Mouse (Mus musculus) kidney, adult 9 months (tissue): ENCODE results near the gene Ms4a8a.
"Not testable (repeated sequence)": the region's sequence is repeated elsewhere in the genome, so short reads cannot be mapped to it uniquely, and the experiment has no call there.

Experiments used
- DNase-seq: peaks from one replicate; pipeline ENCODE4 v3.0.0; 2022

The Ms4a8a gene

DNA sequence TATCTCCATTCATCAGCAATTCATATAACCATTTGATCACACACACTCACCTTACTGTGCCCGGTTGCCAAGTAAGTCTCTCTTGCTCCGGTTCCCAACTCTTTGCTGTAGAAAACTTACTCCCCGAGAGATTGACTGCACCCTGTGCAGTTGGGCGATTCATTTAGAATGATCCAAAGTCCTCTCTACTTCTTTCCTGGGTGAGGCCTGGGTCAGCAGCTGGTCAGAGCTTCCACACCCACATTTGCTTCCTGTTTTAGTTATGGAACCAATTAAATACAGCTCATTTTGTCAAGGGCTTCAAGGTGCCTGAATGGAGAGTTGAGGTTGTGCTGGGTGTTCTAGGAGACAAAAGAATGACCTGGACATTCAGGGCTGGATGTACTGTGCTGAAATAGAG, at the start of gene Ms4a8a:
TSS of gene Ms4a8a (minus strand) at position 169 of the 400 bp plus-strand sequence.
- no peak for DNase-seq

DNA sequence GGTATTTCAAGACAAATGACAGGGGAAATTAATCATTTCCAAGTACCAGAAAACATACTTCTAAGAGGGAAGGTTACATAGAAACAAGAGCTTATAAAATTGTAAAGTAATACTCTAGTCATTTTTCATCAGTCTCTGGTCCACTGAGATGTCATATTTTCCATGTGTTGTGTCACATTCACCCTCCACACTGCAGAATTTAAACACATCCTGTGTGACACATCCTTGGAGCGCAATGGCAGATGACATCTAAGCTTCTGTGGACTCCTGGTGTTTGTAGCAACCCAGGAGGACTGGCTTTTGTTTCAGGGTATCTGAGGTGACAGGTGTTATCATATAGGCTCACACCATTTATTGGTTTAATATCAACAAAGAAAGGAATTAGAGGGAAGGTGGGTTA, 48.8 kb upstream of the Ms4a8a start:
- DNase-seq: no peak

DNA sequence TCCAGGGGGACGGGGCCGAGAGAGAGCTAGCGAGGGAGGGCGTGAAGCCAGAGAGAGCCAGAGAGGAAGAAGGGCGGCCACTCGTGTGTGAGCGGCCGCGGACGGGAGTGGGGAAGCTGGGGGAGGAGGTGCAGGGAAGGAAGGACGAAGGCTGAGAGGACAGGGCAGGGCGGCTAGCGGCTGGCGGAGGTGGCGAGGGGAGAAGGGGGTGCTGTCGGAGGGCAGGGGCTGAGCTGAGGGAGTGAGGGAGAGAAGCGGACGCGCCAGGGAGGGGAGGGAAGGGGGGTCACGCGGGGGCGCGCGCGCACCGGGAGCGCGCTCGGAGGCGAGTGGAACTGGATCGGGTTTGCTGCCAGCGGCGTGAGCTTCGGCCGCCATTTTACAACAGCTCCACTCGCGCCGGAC, 40.1 kb upstream of the Ms4a8a start:
- peak; percentile 4 for DNase-seq

DNA sequence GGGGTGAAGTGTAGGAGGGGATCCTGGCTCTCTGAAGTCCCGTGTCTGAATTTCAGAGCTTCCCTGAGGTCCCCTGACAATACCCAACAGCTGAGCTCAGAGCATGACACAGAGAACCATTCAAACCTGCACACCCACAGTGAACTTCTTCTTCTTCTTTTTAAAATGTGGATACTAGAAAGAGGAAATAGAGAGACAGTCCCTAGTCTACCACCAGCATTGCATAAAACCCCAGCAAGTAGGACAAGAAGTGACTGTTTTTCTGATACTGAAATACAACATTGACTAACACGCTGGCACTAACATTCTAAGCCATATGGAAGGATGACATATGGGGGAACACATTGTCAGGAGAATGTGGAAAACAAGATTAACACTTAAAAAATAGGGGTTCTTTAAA, 38.4 kb upstream of the Ms4a8a start:
- no peak for DNase-seq

DNA sequence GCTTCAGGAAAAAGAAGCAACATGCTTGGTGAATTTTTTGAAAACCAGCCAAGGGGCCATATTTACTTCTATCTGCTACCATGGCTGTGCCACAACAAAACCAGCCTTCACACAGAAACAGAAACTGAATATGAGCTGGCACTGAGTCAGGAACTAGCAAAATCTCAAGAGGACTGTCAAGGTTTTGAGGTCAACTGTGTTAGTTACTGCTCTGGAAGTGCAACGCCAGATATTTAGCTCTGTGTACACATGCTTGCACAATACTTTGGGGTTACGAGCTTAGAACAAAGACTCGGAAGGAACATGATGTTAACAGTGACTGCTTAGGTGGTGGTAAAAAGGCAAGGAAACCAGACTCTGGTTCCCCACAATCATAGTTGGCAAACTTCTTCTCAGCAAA, 26.8 kb upstream of the Ms4a8a start:
- peak; percentile 5 for DNase-seq

DNA sequence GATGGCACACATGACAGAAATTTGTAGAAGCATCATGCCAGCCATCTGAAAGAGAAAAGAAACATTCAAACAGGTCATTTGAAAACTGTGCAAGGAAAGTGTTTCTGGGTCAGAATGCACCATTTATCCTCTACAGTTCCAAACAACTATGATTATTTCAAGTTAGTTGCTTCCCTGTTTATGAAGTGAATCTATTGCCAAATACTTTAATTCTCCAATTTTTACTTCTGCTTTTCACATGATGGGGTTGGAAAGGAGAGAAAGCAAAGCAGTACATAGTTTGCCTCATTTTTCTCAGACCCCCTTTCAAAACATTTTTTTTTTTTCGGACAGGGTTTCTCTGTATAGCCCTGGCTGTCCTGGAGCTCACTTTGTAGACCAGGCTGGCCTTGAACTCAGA, 21.0 kb upstream of the Ms4a8a start:
- DNase-seq: no peak

DNA sequence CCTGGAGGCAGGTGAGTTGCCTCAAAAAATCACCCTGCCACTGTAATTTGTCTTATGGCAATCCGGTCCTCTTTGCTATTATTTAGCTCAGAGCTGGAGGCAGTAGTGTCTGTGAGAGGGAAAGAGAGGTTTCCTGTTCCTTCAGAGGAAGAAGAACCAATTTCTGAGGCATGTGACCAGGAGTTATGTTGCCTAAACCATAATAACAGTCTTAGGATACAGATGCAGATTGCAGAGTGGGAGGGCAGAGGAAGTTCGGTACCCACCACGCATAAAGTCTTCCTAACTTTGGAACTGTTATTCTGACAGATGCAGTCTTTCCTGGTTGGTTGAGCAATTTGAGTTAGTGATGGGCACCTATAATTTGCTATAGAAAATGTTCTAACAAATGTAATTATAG, 17.5 kb upstream of the Ms4a8a start:
- no peak for DNase-seq

DNA sequence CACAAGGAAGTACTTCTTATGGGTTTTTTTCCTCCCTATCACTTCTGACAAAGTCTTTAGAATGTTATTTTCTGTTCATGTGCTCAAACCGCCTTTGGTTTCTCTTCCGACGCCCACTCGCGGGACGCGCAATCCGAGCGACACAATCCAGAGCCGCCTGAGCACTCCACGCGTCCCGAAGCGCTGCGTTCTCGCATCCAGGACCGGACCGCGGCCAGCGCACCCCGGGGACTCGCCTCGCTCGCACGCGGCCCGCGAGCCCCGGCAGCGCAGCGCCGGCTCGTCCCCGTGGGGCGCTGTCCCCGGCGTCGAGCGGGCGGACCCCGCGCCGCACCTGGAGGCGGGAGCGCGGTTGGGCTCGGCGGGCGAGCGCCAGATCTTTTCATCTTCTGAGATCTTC, 11.2 kb upstream of the Ms4a8a start:
- not testable (repeated sequence) for DNase-seq

DNA sequence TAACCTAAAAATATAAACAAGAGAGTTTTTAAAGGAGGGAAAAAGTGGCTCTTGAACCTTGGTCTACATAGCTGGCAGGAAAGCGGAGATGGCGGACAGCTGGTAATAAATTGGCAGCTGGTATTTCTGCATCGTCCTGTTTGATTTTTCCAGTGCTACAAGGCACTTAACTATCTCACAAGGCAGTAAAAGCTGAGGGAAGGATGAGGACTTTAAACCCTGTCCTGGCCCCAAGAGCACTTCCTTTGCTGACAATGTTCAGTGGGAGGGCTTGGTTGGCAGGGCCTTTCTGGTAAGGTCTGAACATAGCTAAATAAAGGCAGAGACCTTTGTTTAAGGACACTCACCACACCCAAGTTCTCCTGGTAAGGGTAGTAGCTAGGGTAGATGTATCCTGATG, 10.5 kb downstream of the Ms4a8a start:
- no peak for DNase-seq

DNA sequence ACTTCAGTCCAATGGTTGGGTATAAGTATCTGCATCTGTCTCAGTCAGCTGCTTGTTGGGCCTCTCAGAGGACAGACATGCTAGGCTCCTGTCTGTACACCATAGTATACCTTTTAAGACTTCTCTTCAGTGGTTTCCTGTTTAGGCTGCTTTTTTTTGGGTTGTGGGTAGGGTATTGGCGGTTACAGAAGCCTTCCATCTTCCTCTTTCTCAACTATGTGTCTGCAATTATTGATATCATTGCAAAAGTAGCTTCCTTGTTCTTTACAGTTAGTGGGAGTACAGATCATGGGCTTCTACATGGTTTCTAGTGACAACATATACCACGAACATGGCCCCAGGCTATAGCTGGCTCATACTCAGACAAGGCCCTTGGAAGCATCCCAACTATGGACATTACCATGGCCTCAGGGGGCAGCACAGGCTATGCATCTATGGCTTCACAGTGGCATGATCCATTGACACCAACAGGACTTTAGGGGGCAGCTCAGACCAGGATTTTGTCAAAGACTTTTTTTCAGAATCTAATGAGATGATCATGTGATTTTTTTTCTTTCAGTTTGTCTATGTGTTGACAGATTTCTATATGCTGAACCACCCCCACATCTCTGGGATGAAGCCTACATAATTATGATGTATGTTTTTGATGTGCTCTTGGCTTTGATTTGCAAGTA, 15.6 kb downstream of the Ms4a8a start:
- no peak for DNase-seq

DNA sequence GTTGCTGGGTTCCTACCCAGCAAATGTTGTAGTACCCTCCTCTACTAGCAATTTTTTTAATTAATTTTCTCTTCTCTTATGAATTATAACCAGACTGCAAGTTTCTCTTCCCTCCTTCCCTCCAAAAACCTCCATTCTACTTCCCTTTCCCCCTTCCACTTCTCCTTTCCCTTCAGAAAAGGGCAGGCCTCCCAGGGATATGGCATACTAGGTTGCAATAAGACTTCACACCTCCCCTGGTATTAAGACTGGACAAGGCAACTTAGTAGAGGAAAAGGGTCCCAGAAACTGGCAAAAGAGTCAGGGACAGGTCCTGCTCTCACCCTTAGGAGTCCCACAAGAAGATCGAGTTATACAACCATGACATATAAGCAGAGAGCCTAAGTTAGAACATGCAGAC, 20.0 kb downstream of the Ms4a8a start:
- DNase-seq: no peak

DNA sequence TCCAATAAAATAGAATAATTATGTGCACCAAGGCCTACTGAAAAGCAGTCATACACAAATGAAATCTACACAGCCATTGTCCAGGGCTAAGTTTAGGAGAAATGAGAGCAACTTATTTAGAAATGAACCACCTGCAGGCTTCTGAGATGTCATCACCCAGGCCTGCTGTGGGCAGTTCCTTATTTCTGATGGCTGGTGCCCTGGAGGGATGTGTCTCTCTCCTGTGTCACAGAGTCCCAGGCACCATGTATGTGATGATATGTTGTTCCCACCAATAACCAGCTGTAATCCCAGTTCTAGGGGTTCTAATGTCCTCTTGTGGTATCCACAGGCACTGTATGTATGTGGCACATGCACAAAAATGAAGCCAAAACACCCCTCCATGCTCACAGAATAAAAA, 20.9 kb downstream of the Ms4a8a start:
- DNase-seq: no peak

DNA sequence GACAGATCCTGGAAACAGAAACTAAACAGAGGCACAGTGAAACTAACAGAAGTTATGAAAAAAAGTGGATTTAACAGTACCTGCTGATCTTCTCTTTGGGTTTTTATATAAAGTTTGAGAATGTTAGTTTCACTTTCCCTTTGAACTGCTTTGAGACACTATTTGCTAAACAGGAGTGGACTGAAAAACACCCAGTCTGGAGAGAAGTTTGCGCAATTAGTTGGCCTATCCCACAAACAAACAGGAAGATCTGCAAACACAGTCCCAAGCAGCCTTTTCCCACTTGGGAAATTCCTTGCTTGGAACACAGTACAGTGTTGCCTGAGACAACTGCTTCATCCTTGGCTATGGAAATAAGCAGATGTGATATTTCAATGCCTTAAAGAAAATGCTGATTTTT, 25.2 kb downstream of the Ms4a8a start:
- DNase-seq: not testable (repeated sequence)

DNA sequence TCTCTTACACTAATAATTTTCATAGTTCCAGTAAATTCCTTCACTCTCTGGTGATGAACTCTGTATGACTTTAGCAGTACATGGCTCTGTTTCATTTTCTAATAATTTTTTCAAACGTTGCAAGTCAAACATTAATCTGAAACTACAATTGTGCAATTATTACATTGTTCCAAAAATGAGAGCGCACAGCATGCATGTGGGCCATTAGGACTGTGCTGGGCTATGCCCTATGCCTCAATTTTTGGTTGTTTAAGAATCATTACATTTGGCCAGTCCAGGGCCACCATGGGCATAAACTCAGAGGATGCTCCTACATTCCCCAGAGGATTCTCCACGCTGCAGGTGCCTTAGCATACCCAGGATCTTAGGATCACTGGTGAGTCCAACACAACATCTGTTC, 27.6 kb downstream of the Ms4a8a start:
- DNase-seq: no peak

DNA sequence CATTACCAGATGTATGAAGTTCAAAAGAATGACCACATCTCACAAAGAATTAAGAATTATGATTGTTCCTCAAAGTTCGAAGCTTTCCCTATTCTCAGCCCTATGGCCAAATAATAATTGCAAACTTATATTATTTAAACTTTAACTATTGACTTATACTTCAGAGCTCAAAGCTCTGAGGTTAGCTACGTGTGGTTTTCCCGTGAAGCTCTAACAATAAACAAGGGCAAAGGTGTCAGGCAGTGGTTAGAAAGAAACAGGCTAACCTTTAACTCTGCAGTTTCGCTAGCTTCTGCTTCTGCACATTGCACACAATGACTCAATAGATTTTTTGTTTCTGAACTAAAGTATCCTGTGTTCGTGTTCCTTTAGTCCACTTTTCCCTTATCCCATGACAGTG, 28.0 kb downstream of the Ms4a8a start:
- peak; percentile 44 for DNase-seq

DNA sequence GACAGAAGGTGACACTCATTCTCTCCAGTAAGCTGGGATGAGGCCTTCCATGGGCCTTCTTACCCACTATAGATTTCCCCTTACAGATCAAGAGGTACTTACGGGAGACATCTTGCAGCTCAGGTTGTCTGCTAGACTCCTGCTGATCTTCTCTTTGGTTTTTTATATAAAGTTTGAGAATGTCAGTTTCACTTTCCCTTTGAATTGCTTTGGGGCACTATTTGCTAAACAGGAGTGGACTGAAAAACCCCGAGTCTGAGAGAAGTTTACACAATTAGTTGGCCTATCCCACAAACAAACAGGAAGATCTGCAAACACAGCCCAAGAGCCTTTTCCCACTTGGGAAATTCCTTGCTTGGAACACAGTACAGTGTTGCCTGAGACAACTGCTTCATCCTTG, 30.6 kb downstream of the Ms4a8a start:
- no peak for DNase-seq

DNA sequence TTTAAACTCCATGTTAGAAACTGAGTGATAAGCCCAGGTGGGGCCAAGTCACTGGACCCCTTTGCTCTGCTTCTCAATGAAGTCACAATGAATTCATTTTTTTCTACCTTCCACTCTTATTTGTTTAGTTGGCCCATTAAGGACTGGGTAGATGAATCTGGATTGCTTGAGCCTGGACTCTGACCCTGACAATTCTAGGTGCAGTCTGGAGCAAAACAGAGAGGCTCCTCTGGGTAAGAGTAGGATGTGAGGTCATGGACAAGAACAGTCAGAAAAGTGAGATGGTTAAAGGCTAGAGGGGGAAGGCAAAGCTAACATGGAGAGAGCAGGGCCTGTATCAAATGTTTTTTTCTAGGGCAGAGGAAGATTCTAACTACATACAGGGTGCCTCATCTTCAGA, 31.5 kb downstream of the Ms4a8a start:
- no peak for DNase-seq

DNA sequence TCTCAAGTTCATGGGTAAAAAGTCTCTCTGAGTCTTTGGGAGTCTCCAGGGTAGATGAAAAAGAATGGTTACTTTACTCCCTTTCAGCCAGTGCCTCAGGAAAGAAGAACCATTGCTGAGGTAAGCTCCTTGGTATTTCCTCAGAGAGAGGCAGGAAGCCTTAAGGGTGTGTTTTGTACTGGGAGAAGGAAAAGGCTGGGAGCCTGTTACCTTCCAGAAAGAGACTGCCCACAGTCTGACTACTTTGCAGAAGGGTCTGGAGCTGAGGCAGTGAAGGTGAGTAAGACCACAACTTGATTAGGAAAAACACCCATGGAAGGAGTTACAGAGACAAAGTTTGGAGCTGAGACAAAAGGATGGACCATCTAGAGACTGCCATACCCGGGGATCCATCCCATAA, 32.4 kb downstream of the Ms4a8a start:
- no peak for DNase-seq

DNA sequence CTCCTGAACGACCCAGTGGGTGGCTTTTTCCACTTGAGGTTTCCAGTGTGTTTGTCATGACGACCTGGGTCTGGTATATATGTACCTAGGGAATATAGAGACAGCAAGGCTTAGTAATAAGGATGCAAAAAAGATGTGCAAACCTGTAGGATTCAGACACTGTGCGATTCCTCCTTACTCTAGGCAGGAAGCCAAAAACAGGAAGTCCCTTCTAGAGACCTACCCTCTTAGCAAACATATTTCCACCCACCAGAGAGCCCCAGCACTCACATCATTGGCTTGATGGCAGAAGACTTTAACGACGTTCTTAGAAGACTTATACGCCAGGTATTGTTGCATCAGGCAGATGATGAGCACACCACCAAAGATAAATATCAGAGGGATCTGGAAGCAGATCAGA, 32.9 kb downstream of the Ms4a8a start:
- no peak for DNase-seq

DNA sequence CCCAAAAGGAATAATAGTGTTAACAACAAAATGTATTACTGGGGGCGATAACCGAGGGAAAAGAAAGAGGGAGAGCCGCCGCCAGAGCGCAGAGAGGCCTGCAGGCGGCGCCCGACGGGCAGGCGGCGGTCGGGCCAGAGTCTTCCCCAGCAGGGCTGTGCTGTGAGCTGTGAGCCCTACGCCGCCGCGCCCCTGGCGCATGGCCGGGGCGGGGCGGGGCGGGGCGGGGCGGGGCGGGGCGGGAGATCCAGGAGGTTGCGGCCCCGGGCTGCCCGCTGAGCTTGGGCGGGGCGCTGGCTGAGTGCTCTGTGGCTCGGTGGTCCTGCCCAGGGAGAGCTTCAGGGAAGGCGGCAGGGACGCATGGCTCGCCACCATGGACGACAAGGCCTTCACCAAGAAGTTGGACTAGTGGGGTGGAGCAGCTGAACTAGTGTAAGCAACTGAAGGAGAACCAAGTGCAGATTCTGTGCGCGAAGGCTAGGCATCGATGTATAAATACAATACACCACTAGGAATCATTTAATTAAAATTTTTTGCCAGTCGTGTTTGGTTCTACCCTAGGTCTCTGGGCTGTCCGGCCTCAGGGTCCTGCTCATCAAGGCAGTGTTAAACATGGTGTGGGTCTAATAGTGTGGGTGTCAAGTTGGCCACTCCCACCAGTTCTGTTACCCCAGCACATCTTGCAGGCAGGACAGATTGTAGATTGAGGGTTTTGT, 35.7 kb downstream of the Ms4a8a start:
- DNase-seq: peak; percentile 53

DNA sequence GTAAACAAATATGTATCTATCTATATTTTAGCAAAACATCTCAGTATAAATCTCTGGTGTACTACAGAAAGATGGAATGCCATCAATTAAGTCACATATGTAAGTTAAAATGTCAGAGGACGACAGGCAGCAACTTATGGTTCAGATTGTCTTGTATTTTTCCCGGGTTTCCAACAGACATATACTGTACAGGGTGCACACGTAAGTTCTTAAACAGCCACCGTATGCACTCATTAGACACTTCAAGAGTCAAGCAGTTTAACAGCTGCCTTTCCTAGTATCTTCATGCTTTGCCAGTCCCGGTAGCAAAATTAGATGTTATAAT, 36.3 kb downstream of the Ms4a8a start:
- no peak for DNase-seq

DNA sequence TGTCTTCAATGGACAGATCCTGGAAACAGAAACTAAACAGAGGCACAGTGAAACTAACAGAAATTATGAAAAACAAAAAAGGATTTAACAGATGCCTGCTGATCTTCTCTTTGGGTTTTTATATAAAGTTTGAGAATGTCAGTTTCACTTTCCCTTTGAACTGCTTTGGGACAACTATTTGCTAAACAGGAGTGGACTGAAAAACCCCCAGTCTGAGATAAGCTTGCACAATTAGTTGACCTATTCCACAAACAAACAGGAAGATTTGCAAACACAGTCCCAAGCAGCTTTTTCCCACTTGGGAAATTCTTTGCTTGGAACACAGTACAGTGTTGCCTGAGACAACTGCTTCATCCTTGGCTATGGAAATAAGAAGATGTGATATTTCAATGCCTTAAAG, 43.3 kb downstream of the Ms4a8a start:
- no peak for DNase-seq

DNA sequence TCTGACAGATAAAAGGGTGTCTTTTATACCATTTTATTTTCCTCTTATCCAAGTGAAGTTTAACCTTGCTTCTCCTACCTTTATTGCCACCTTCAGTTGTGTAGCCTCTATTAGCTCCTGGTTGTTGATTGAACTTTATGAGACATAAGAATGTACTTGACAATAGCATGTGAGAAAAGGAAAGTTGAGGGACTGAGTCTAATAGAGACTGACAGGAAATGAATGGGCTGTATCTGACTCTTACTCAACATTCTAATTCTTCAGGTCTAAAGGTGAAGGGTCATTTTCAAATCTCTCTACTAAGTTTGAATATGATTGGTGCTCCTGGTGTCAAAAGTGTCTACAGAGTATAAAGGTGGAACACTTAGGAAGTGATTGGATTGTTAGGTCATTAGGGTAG, 58.5 kb downstream of the Ms4a8a start:
- DNase-seq: no peak

DNA sequence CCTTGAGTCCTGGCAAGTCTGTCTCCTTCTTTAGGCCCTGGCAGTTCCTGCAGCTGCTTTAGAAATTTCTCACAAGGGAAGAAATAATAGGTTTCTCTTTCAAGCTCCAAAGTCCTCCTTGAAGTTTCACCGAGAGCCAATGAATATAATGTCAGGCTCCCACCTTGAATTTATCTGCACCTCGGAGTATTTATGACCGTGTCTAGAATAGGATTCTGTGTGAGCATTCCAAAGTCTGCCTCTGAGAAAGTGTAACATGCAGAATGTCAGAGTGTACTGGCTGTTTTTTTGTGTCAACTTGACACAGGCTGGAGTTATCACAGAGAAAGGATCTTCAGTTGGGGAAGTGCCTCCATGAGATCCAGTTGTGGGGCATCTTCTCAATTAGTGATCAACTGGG, 63.0 kb downstream of the Ms4a8a start, which contains the start of gene Ms4a18:
TSS of gene Ms4a18 (minus strand) at position 141 of the 400 bp plus-strand sequence.
- no peak for DNase-seq
